ENCODE assay signal across 25 mouse cellular contexts in the genomic region with DNA sequence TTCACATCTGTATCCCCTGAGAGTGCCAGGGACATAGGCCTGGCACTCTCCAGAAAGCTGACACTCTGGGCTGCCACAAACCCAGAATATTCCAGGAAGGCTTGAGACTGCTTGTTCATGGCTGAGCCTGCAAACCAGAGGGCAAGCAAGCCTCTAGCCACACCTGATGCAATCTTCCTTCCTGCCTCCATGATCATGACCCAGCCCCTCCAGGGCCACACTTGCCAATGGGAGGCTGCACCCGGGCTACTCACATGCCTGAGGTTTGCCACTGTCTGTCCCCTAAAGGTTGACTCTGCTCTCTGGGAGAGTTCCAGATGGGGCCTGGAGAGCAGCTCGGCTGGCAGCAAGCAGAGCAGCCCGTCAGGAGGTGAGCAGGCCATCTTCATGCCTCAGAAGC. TPM values are rescaled to one million over a fixed set of nuclear protein-coding genes. Genes with fewer than 3 reads are reported as not detected.
A peak's percentile ranks its signal among the peaks of the same experiment; 100 is the strongest.
DNase-seq lines count a peak whose midpoint lies in the region; ATAC-seq lines count a peak whose summit lies in the region.
"Had no signal": no experiment of that assay in that cellular context is flagged by ENCODE, and none has a peak within 500 bp of the region (broad histone marks: within the 10 kb centered on the region; RNA-seq: fewer than 3 reads in every experiment).

No protein-coding gene starts in this region.

- H3K27ac ChIP-seq in forebrain, embryonic 10.5 days = 0 out of 2 replicates have a peak overlapping the region, but pooled peaks have one; percentile 100
- H3K27ac ChIP-seq in forebrain, embryonic 14.5 days (ENCODE audit: low read depth, low read length) = no peak overlapping the region
- peak overlapping the region; percentile 99 for H3K27ac ChIP-seq in hindbrain, embryonic 10.5 days
- H3K27ac ChIP-seq in hindbrain, embryonic 14.5 days = no peak overlapping the region
- H3K27ac ChIP-seq: embryonic facial prominence, embryonic 12.5 days; forebrain, embryonic 13.5 days; intestine, embryonic 15.5 days; layer of hippocampus, adult 2 months; limb, embryonic 12.5 days; liver, embryonic 14.5 days had no signal

- ATAC-seq in forebrain, embryonic 14.5 days = no peak
- ATAC-seq in hindbrain, embryonic 14.5 days (ENCODE audit: low FRiP score) = no peak
- peak; percentile 86 for ATAC-seq in megakaryocyte, adult 5-6 weeks (ENCODE audit: poor library complexity, severe bottlenecking)
- ATAC-seq: forebrain, embryonic 13.5 days; hindbrain, embryonic 16.5 days; intestine, embryonic 15.5 days; Patski had no signal

- H3K9me3 ChIP-seq in forebrain, embryonic 10.5 days = no peaks in the 10 kb centered on the region
- no peaks in the 10 kb centered on the region for H3K9me3 ChIP-seq in forebrain, embryonic 14.5 days (replicated peaks; ENCODE audit: control insufficient read depth, low read length)
- no peaks in the 10 kb centered on the region for H3K9me3 ChIP-seq in hindbrain, embryonic 10.5 days
- no peaks in the 10 kb centered on the region for H3K9me3 ChIP-seq in hindbrain, embryonic 14.5 days (ENCODE audit: control insufficient read depth, low read length)
- H3K9me3 ChIP-seq: embryonic facial prominence, embryonic 12.5 days; forebrain, embryonic 13.5 days; intestine, embryonic 15.5 days; limb, embryonic 12.5 days; lung, embryonic 15.5 days had no signal

- no peak overlapping the region for H3K4me3 ChIP-seq in forebrain, embryonic 10.5 days
- no peak overlapping the region for H3K4me3 ChIP-seq in forebrain, embryonic 14.5 days (ENCODE audit: low read depth, low read length)
- no peak overlapping the region for H3K4me3 ChIP-seq in hindbrain, embryonic 10.5 days
- no peak overlapping the region for H3K4me3 ChIP-seq in hindbrain, embryonic 14.5 days (replicated peaks; ENCODE audit: low read length)
- H3K4me3 ChIP-seq: embryonic facial prominence, embryonic 12.5 days; erythroblast, embryonic 14.5 days; forebrain, embryonic 13.5 days; intestine, embryonic 15.5 days; layer of hippocampus, adult 2 months; limb, embryonic 12.5 days; lung, embryonic 15.5 days had no signal

- H3K4me1 ChIP-seq in forebrain, embryonic 10.5 days = peaks cover 55% of the 10 kb centered on the region
- peaks cover 32% of the 10 kb centered on the region for H3K4me1 ChIP-seq in forebrain, embryonic 14.5 days (ENCODE audit: control insufficient read depth, insufficient read depth, low read length)
- peaks cover 64% of the 10 kb centered on the region for H3K4me1 ChIP-seq in hindbrain, embryonic 10.5 days (replicated peaks)
- peaks cover 40% of the 10 kb centered on the region for H3K4me1 ChIP-seq in hindbrain, embryonic 14.5 days (replicated peaks; ENCODE audit: control insufficient read depth, insufficient read depth, low read length)

- no peaks in the 10 kb centered on the region for H3K27me3 ChIP-seq in forebrain, embryonic 10.5 days (ENCODE audit: poor library complexity, severe bottlenecking)
- H3K27me3 ChIP-seq in forebrain, embryonic 14.5 days (replicated peaks; ENCODE audit: control insufficient read depth, insufficient read depth, low read length) = no peaks in the 10 kb centered on the region
- H3K27me3 ChIP-seq in hindbrain, embryonic 10.5 days (ENCODE audit: insufficient read depth, poor library complexity, severe bottlenecking) = no peaks in the 10 kb centered on the region; the same call in 1 of the 2 replicates
- no peaks in the 10 kb centered on the region for H3K27me3 ChIP-seq in hindbrain, embryonic 14.5 days (ENCODE audit: control insufficient read depth, insufficient read depth, low read length)
- H3K27me3 ChIP-seq: embryonic facial prominence, embryonic 12.5 days; forebrain, embryonic 13.5 days; intestine, embryonic 15.5 days; limb, embryonic 12.5 days; lung, embryonic 15.5 days; Patski had no signal

- 74% methylated on average over 3 of the region's 3 CpGs for WGBS in forebrain, embryonic 10.5 days
- WGBS in forebrain, embryonic 14.5 days = 68% methylated on average over 3 of the region's 3 CpGs
- WGBS in hindbrain, embryonic 10.5 days = 75% methylated on average over 3 of the region's 3 CpGs
- 66% methylated on average over 3 of the region's 3 CpGs for WGBS in hindbrain, embryonic 14.5 days

- no peak overlapping the region for H3K4me2 ChIP-seq in forebrain, embryonic 14.5 days (ENCODE audit: low read length)
- H3K4me2 ChIP-seq in hindbrain, embryonic 14.5 days (replicated peaks) = no peak overlapping the region
- H3K4me2 ChIP-seq: embryonic facial prominence, embryonic 12.5 days; forebrain, embryonic 13.5 days; intestine, embryonic 15.5 days; limb, embryonic 12.5 days; lung, embryonic 15.5 days; midbrain, embryonic 11.5 days had no signal

- H3K9ac ChIP-seq in forebrain, embryonic 14.5 days (ENCODE audit: low read length) = no peak overlapping the region
- H3K9ac ChIP-seq in hindbrain, embryonic 14.5 days = no peak overlapping the region
- H3K9ac ChIP-seq: embryonic facial prominence, embryonic 12.5 days; forebrain, embryonic 13.5 days; intestine, embryonic 15.5 days; limb, embryonic 12.5 days; liver, embryonic 14.5 days; lung, embryonic 15.5 days had no signal

- H3K36me3 ChIP-seq in forebrain, embryonic 10.5 days (replicated peaks) = peaks cover 8% of the 10 kb centered on the region
- peaks cover 6% of the 10 kb centered on the region; the same call in 1 of the 2 replicates for H3K36me3 ChIP-seq in forebrain, embryonic 14.5 days (ENCODE audit: control insufficient read depth, insufficient read depth, low read length)
- peaks cover 11% of the 10 kb centered on the region for H3K36me3 ChIP-seq in hindbrain, embryonic 10.5 days
- no peaks in the 10 kb centered on the region for H3K36me3 ChIP-seq in hindbrain, embryonic 14.5 days (replicated peaks; ENCODE audit: control insufficient read depth, insufficient read depth)
- H3K36me3 ChIP-seq: embryonic facial prominence, embryonic 12.5 days; intestine, embryonic 15.5 days; lung, embryonic 15.5 days had no signal

- no peak for DNase-seq in forebrain, embryonic 10.5 days (ENCODE audit: extremely low spot score, low spot score)
- DNase-seq in forebrain, embryonic 14.5 days (ENCODE audit: low spot score) = no peak
- DNase-seq in hindbrain, embryonic 10.5 days (ENCODE audit: low spot score) = no peak
- DNase-seq in hindbrain, embryonic 14.5 days (ENCODE audit: low spot score) = no peak
- peak; percentile 86 for DNase-seq in 416B (ENCODE audit: low read depth)
- DNase-seq in thymus, postnatal 25 days = no peak
- no peak for DNase-seq in gastrocnemius, postnatal 4 days (ENCODE audit: low spot score in 2 of 2)
- DNase-seq: adrenal gland, postnatal 36 days; cerebellum, adult 9-11 months; gastrocnemius, postnatal 14 days; heart, postnatal 36 days; lung, postnatal 36 days; right cerebral cortex, postnatal 14 days had no signal

RNA-seq across cellular contexts. Expression of gene Slc38a10, which starts 30.2 kb away (rescaled TPM):
- 90.6 and 93.2 TPM in 2 replicates for polyA plus RNA-seq in forebrain, embryonic 10.5 days (2016; fragmentation: Nextera tagmentation; extraction: Ambion mirVana)
- polyA plus RNA-seq in forebrain, embryonic 14.5 days (2014; fragmentation: Nextera tagmentation; extraction: Ambion mirVana) = 53.6 and 72.5 TPM in 2 replicates
- 99.1 and 114 TPM in 2 replicates for polyA plus RNA-seq in hindbrain, embryonic 10.5 days (2016; fragmentation: Nextera tagmentation; extraction: Ambion mirVana)
- 92.9 and 93.8 TPM in 2 replicates for polyA plus RNA-seq in hindbrain, embryonic 14.5 days (2014; fragmentation: Nextera tagmentation; extraction: Ambion mirVana)
- 23.4 and 27.7 TPM in 2 replicates for total RNA-seq in megakaryocyte, adult 5-6 weeks (2015)
- 31.9 and 32.6 TPM in 2 replicates for total RNA-seq in megakaryocyte, adult 5-6 weeks (2017)
- total RNA-seq in gastrocnemius, postnatal 4 days (2021) = 100 to 1,000 TPM in 1 of 2 experiments, 10 to 100 TPM in 1; 88.6 to 100 TPM

RNA-seq across cellular contexts. Expression of gene Bahcc1, which starts 51.4 kb away (rescaled TPM):
- polyA plus RNA-seq in forebrain, embryonic 10.5 days (2016; fragmentation: Nextera tagmentation; extraction: Ambion mirVana) = 13.7 and 16.1 TPM in 2 replicates
- polyA plus RNA-seq in forebrain, embryonic 14.5 days (2014; fragmentation: Nextera tagmentation; extraction: Ambion mirVana) = 12.6 and 14.5 TPM in 2 replicates
- polyA plus RNA-seq in hindbrain, embryonic 10.5 days (2016; fragmentation: Nextera tagmentation; extraction: Ambion mirVana) = 17.0 and 18.8 TPM in 2 replicates
- 15.9 and 16.3 TPM in 2 replicates for polyA plus RNA-seq in hindbrain, embryonic 14.5 days (2014; fragmentation: Nextera tagmentation; extraction: Ambion mirVana)
- total RNA-seq in megakaryocyte, adult 5-6 weeks (2015) = 3.1 and 4.4 TPM in 2 replicates
- 1.3 and 1.7 TPM in 2 replicates for total RNA-seq in megakaryocyte, adult 5-6 weeks (2017)
- 10 to 100 TPM; 13.6 to 15.1 TPM for total RNA-seq in gastrocnemius, postnatal 4 days (2021)

Comparison
In these comparisons a context has a peak if more than half of its experiments do, and no peak if none do; other contexts are left out.
1. H3K27ac ChIP-seq: peak in forebrain, embryonic 10.5 days (single experiment) and hindbrain, embryonic 10.5 days (single experiment); none in forebrain, embryonic 14.5 days (single experiment) and hindbrain, embryonic 14.5 days (single experiment).